Mouse (Mus musculus) limb, embryonic 11.5 days (tissue): Measurements from ENCODE around the gene Kalrn. TPM values are rescaled to one million over a fixed set of nuclear protein-coding genes. Genes with fewer than 3 reads are reported as not detected.

Experiments
- ATAC-seq: fragments of 200-750 bp; cut with Nextera tagmentation; 2 replicates; pipeline ENCODE4 v1.8.0; 2017; ENCODE audit warnings: low read depth; ENCODE audit not compliant: insufficient number of reproducible peaks, low FRiP score, low TSS enrichment
- DNase-seq: peaks from one replicate; pipeline ENCODE4 v3.0.0-alpha.2; 2015; ENCODE audit warnings: low spot score
- H3K27ac ChIP-seq: fragments of 300-500 bp; sonication (generic); replicated peaks from 2 replicates; pipeline ENCODE4 v1.5.1; 2014; ENCODE audit warnings: low read depth, mild to moderate bottlenecking, low read length
- H3K27me3 ChIP-seq: fragments of 300-500 bp; sonication (generic); 2 replicates; pipeline ENCODE4 v1.6.1; 2014; ENCODE audit warnings: mild to moderate bottlenecking, low read length, mixed read lengths; ENCODE audit not compliant: control insufficient read depth, insufficient read depth
- H3K36me3 ChIP-seq: fragments of 300-500 bp; sonication (generic); 2 replicates; pipeline ENCODE4 v1.6.1; 2014; ENCODE audit warnings: mild to moderate bottlenecking, low read length, moderate library complexity, mixed read lengths; ENCODE audit not compliant: control insufficient read depth, insufficient read depth
- H3K4me1 ChIP-seq: fragments of 300-500 bp; sonication (generic); 2 replicates; pipeline ENCODE4 v1.6.1; 2014; ENCODE audit warnings: low read length, mixed read lengths; ENCODE audit not compliant: control insufficient read depth, insufficient read depth
- H3K4me2 ChIP-seq: fragments of 300-500 bp; sonication (generic); 2 replicates; pipeline ENCODE4 v1.6.1; 2014; ENCODE audit warnings: low read depth, mild to moderate bottlenecking, moderate library complexity; ENCODE audit not compliant: severe bottlenecking
- H3K4me3 ChIP-seq: fragments of 300-500 bp; sonication (generic); 2 replicates; pipeline ENCODE4 v1.5.1; 2014; ENCODE audit warnings: low read depth, low read length
- H3K9ac ChIP-seq: fragments of 300-500 bp; sonication (generic); 2 replicates; pipeline ENCODE4 v1.6.1; 2014; ENCODE audit warnings: mild to moderate bottlenecking, low read length
- H3K9me3 ChIP-seq: fragments of 300-500 bp; sonication (generic); 2 replicates; pipeline ENCODE4 v1.6.1; 2016; ENCODE audit warnings: low read length; ENCODE audit not compliant: control insufficient read depth
- WGBS: fragments of 180-500 bp; shearing (Covaris S2); extraction: QIAGEN DNeasy Blood & Tissue Kit; methylation state at CpG from one replicate; pipeline ENCODE4 v1.1.7; 2014; 5-methylcytosine and 5-hydroxymethylcytosine counted together
- polyA plus RNA-seq: library from polyadenylated mRNA; unstranded; fragments of >200 nt; fragmentation: Nextera tagmentation; extraction: Ambion mirVana; gene quantifications from 2 replicates; pipeline ENCODE4 v1.2.1, GENCODE M21; 2014

Gene Kalrn
- polyA plus RNA-seq, 1 experiment from 2014 or later = 11.5 TPM

DNA sequence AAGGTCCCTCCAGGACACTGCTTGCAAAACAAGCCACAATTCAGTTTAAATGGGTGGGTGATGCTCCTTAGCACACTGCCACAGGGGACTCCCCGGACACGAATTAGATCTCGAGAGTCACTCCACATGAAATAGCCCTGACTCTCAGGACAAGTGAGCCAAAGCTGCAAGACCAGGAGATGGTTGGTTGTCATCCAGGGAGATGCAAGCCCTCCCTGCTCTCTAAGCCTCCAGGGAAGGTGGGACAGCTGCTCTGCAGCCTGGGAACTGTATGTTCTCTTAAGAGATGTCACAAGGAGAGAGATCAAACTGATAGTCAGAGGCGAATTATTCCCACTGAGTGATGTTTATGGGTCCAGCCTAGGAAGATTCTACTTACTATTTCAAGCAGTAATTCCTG is 101.9 kb downstream of the Kalrn start:
- no peak overlapping the region for H3K9ac ChIP-seq
- H3K4me2 ChIP-seq = no peak overlapping the region
- H3K27ac ChIP-seq = no peak overlapping the region
- no peak overlapping the region for H3K4me3 ChIP-seq
- 80% methylated on average over 4 of the region's 4 CpGs for WGBS
- ATAC-seq = no peak
- H3K9me3 ChIP-seq = no peaks in the 10 kb centered on the region
- no peaks in the 10 kb centered on the region for H3K36me3 ChIP-seq
- H3K4me1 ChIP-seq = peaks cover 20% of the 10 kb centered on the region
- DNase-seq = no peak
- H3K27me3 ChIP-seq = no peaks in the 10 kb centered on the region

DNA sequence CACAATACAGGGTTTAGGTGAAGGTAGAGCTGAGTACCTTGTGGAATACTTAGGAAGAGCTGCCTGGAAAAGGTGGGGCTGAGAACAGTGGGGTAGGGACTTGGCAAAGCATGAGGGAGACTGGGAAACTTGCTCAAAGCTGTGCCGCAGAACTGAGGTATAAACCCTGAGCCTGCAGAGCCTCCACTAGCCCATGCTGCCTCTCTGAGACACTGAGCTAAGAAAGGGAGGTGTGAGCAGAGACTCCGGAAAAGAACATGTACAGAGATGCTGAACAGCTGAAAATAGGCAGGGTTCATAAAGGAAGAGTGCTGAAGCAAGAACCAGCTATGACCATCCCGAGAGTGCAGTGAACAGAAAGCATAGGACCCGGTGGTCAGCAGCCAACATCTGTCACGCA is 103.0 kb downstream of the Kalrn start:
- DNase-seq = no peak
- H3K9me3 ChIP-seq = no peaks in the 10 kb centered on the region
- ATAC-seq = no peak
- no peak overlapping the region for H3K27ac ChIP-seq
- H3K9ac ChIP-seq = no peak overlapping the region
- 79% methylated on average over 5 of the region's 5 CpGs for WGBS
- no peak overlapping the region for H3K4me2 ChIP-seq
- H3K4me1 ChIP-seq = peaks cover 20% of the 10 kb centered on the region
- no peaks in the 10 kb centered on the region for H3K36me3 ChIP-seq
- H3K4me3 ChIP-seq = no peak overlapping the region
- no peaks in the 10 kb centered on the region for H3K27me3 ChIP-seq

- WGBS = 55% methylated on average over 8 of the region's 8 CpGs
- H3K4me2 ChIP-seq = no peak overlapping the region
- no peaks in the 10 kb centered on the region for H3K9me3 ChIP-seq
- no peak overlapping the region for H3K4me3 ChIP-seq
- no peak overlapping the region for H3K27ac ChIP-seq
- ATAC-seq (no peak), DNase-seq (no peak)
- H3K27me3 ChIP-seq = no peaks in the 10 kb centered on the region
- no peak overlapping the region for H3K9ac ChIP-seq
- no peaks in the 10 kb centered on the region for H3K36me3 ChIP-seq
- peaks cover 20% of the 10 kb centered on the region for H3K4me1 ChIP-seq
Observed at GRCm38 (mm10) chr16:34469277-34469868, 104.0 kb downstream of the Kalrn start.

- ATAC-seq = no peak
- WGBS = 42% methylated on average over 4 of the region's 4 CpGs
Observed at GRCm38 (mm10) chr16:34466649-34467048, 106.7 kb downstream of the Kalrn start.

DNA sequence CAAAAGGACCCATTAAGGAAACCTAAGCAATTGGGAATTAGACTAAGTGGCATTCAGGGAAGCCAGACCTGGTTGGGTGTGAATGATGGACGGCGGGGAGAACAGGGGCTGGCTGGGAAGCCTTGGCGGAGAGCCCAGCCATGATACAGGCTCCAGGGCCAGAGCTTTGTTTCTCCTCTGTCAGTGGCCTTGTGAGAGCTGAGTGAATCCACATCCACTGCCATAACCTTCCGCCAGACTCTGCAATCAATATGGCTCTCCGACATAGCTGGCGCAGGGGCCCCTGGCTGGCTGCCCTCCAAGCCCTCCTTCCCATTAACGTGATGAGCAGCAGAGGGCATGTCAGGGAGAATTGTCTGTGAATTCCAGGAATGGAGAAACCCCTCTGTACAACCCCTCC is 117.0 kb downstream of the Kalrn start:
- DNase-seq (no peak), ATAC-seq (no peak)
- WGBS = 53% methylated on average over 7 of the region's 7 CpGs
- H3K27ac ChIP-seq = no peak overlapping the region
- H3K9me3 ChIP-seq = no peaks in the 10 kb centered on the region
- H3K4me2 ChIP-seq = no peak overlapping the region
- no peaks in the 10 kb centered on the region for H3K27me3 ChIP-seq
- H3K36me3 ChIP-seq = no peaks in the 10 kb centered on the region
- H3K9ac ChIP-seq = no peak overlapping the region
- no peak overlapping the region for H3K4me3 ChIP-seq
- H3K4me1 ChIP-seq = no peaks in the 10 kb centered on the region

More at GRCm38 (mm10) chr16:34466649-34467048, 106.7 kb downstream of the Kalrn start:
- H3K36me3 ChIP-seq = no peaks in the 10 kb centered on the region
- no peak overlapping the region for H3K4me3 ChIP-seq
- no peak overlapping the region for H3K4me2 ChIP-seq
- no peaks in the 10 kb centered on the region for H3K27me3 ChIP-seq
- no peaks in the 10 kb centered on the region for H3K9me3 ChIP-seq
- no peak overlapping the region for H3K9ac ChIP-seq
- H3K4me1 ChIP-seq = peaks cover 8% of the 10 kb centered on the region
- DNase-seq = no peak
- no peak overlapping the region for H3K27ac ChIP-seq

DNA sequence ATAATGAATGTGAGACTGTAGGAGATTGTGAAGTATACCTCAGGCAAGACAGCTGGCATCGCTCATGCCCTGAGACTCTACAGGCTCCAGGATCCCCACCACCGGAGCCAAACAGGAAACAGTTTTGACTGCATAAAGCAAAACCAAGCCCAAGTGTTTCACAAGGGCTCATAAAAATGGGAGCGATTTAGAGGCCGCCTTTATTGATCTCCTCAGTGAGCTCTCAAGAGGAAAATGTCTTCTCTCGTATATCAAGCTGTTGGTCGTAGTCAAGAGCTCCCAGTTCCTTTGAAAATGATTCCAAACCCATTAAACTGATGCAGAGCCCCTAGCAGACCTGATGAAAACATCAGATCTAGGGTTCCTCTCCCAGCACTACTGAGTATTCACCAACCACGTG is 127.7 kb downstream of the Kalrn start:
- no peak for ATAC-seq

DNA sequence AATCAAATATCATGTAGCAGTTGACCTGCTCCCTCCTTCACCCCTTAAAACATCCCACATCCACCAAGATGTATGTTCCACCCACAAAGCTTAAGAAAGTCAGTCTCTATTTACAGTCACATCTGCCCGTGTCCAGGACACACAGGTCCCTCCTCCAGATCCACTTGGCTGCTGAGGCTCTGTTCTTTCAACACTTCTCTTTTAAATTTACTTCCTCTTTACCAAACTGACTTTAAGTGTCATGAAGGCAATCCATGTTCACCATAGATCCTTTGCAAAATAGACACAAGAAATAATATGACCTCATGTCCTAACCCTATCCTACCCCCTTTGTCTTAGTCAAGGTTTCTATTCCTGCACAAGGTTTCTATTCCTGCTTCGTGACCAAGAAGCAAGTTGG is 131.6 kb downstream of the Kalrn start:
- no peak overlapping the region for H3K27ac ChIP-seq
- peaks cover 7% of the 10 kb centered on the region; the same call in 1 of the 2 replicates for H3K4me1 ChIP-seq
- no peak overlapping the region for H3K9ac ChIP-seq
- DNase-seq = no peak
- H3K4me3 ChIP-seq = no peak overlapping the region
- no peak for ATAC-seq
- H3K36me3 ChIP-seq = no peaks in the 10 kb centered on the region
- no peak overlapping the region for H3K4me2 ChIP-seq
- H3K9me3 ChIP-seq = no peaks in the 10 kb centered on the region
- WGBS = 81% methylated on average over 2 of the region's 2 CpGs
- H3K27me3 ChIP-seq = no peaks in the 10 kb centered on the region

More for the DNA sequence above, 127.7 kb downstream of the Kalrn start:
- H3K4me1 ChIP-seq = peaks cover 7% of the 10 kb centered on the region; the same call in 1 of the 2 replicates
- no peak overlapping the region for H3K4me3 ChIP-seq
- no peak overlapping the region for H3K4me2 ChIP-seq
- no peaks in the 10 kb centered on the region for H3K9me3 ChIP-seq
- H3K36me3 ChIP-seq = no peaks in the 10 kb centered on the region
- no peak for DNase-seq
- no peak overlapping the region for H3K9ac ChIP-seq
- 45% methylated on average over 7 of the region's 7 CpGs for WGBS
- H3K27me3 ChIP-seq = no peaks in the 10 kb centered on the region
- no peak overlapping the region for H3K27ac ChIP-seq

DNA sequence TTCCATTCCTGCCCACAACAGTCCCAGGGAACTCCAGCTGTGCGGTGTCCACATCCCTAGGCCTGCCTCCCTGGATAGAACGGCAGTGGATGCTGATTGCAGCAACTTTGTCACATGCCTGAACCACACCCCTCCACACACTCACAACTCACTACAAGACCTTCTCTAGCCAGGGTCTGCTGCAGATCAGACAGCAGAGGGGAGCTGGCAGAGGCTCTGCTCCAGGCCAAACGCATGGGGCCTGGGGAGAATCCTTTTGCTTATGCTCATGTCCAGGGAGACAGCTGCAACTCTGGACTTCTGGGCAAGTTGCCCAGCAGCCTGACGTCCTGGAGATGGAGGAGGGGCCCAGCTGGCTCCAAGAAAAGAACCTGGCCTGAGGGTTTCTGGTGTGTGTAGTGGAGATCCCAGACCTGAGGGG is 132.3 kb downstream of the Kalrn start:
- H3K9me3 ChIP-seq = no peaks in the 10 kb centered on the region
- ATAC-seq (no peak), DNase-seq (no peak)
- peaks cover 6% of the 10 kb centered on the region; the same call in 1 of the 2 replicates for H3K4me1 ChIP-seq
- 51% methylated on average over 4 of the region's 4 CpGs for WGBS
- H3K4me3 ChIP-seq = no peak overlapping the region
- H3K27ac ChIP-seq = no peak overlapping the region
- H3K9ac ChIP-seq = no peak overlapping the region
- H3K4me2 ChIP-seq = no peak overlapping the region
- no peaks in the 10 kb centered on the region for H3K36me3 ChIP-seq
- no peaks in the 10 kb centered on the region for H3K27me3 ChIP-seq
